Mouse (Mus musculus) kidney, postnatal 0 days (tissue): Measurements from ENCODE around the gene Grip2. TPM values are rescaled to one million over a fixed set of nuclear protein-coding genes. Genes with fewer than 3 reads are reported as not detected.
A peak's percentile ranks its signal among the peaks of the same experiment; 100 is the strongest.

Experiments
- ATAC-seq: fragments of 200-750 bp; cut with Nextera tagmentation; replicated peaks from 2 replicates; pipeline ENCODE4 v1.8.0; 2017; ENCODE audit warnings: low read depth, moderate number of reproducible peaks, moderate TSS enrichment, moderate library complexity; ENCODE audit not compliant: low FRiP score
- DNase-seq: peaks from one replicate; pipeline ENCODE4 v3.0.0-alpha.2; 2016; ENCODE audit warnings: low spot score
- H3K27ac ChIP-seq: fragments of 300-500 bp; sonication (generic); 2 replicates; pipeline ENCODE4 v1.5.1; 2014; ENCODE audit warnings: mild to moderate bottlenecking
- H3K27me3 ChIP-seq: fragments of 300-500 bp; sonication (generic); 2 replicates; pipeline ENCODE4 v1.6.1; 2014; ENCODE audit warnings: low read length, mixed read lengths; ENCODE audit not compliant: insufficient read depth
- H3K36me3 ChIP-seq: fragments of 300-500 bp; sonication (generic); 2 replicates; pipeline ENCODE4 v1.6.1; 2014; ENCODE audit warnings: low read length, mixed read lengths; ENCODE audit not compliant: insufficient read depth
- H3K4me1 ChIP-seq: fragments of 300-500 bp; sonication (generic); replicated peaks from 2 replicates; pipeline ENCODE4 v1.6.1; 2014; ENCODE audit warnings: antibody characterized with exemption, low read length, mixed read lengths; ENCODE audit not compliant: insufficient read depth
- H3K4me2 ChIP-seq: fragments of 300-500 bp; sonication (generic); 2 replicates; pipeline ENCODE4 v1.6.1; 2014; ENCODE audit warnings: mild to moderate bottlenecking, low read length, moderate library complexity, mixed read lengths
- H3K4me3 ChIP-seq: fragments of 300-500 bp; sonication (generic); replicated peaks from 2 replicates; pipeline ENCODE4 v1.5.1; 2014; ENCODE audit warnings: low read depth, low read length
- H3K9ac ChIP-seq: fragments of 300-500 bp; sonication (generic); 2 replicates; pipeline ENCODE4 v1.6.1; 2014; ENCODE audit warnings: low read depth, low read length
- H3K9me3 ChIP-seq: fragments of 300-500 bp; sonication (generic); replicated peaks from 2 replicates; pipeline ENCODE4 v1.6.1; 2016; ENCODE audit warnings: low read length, inconsistent platforms, mixed read lengths
- CTCF ChIP-seq: IDR thresholded peaks from 2 replicates; pipeline ENCODE4 v1.5.1; 2016; ENCODE audit warnings: antibody characterized with exemption, low read depth, mild to moderate bottlenecking, moderate library complexity
- WGBS: fragments of 180-500 bp; shearing (Covaris S2); extraction: QIAGEN DNeasy Blood & Tissue Kit; methylation state at CpG from one replicate; pipeline ENCODE4 v1.1.7; 2014; 5-methylcytosine and 5-hydroxymethylcytosine counted together
- polyA plus RNA-seq: library from polyadenylated mRNA; unstranded; fragments of >200 nt; fragmentation: Nextera tagmentation; extraction: Ambion mirVana; gene quantifications from 2 replicates; pipeline ENCODE4 v1.2.1, GENCODE M21; 2015

Grip2 gene
- polyA plus RNA-seq, 1 experiment from 2014 or later = 0.72 TPM

GRCm38 (mm10) chr6:91728939-91729619 lies 98.0 kb downstream of the Grip2 start:
- H3K36me3 ChIP-seq = peaks cover 54% of the 10 kb centered on the region
- DNase-seq = no peak
- no peaks in the 10 kb centered on the region for H3K9me3 ChIP-seq
- no peak overlapping the region for H3K4me2 ChIP-seq
- H3K27ac ChIP-seq = peak overlapping the region; percentile 54
- H3K4me1 ChIP-seq = 0 out of 2 replicates have a peak, but pooled peaks cover 7% of the 10 kb centered on the region
- H3K9ac ChIP-seq = 0 out of 2 replicates have a peak overlapping the region, but pooled peaks have one; percentile 1
- 38% methylated on average over 6 of the region's 6 CpGs for WGBS
- no peak for TF ChIP-seq CTCF
- ATAC-seq = peak; percentile 45; the same call in 1 of the 2 replicates
- no peaks in the 10 kb centered on the region for H3K27me3 ChIP-seq
- H3K4me3 ChIP-seq = no peak overlapping the region

- Histone ChIP-seq H3K9me3 (no peaks in the 10 kb centered on the region), H3K36me3 (peaks cover 58% of the 10 kb centered on the region), H3K4me2 (no peak overlapping the region), H3K4me1 (0 out of 2 replicates have a peak, but pooled peaks cover 7% of the 10 kb centered on the region), H3K27me3 (no peaks in the 10 kb centered on the region), H3K4me3 (no peak overlapping the region), H3K9ac (no peak overlapping the region), H3K27ac (no peak overlapping the region)
- 64% methylated on average over 1 of the region's 1 CpGs for WGBS
- ATAC-seq (no peak), DNase-seq (no peak)
- no peak for TF ChIP-seq CTCF
Measured at GRCm38 (mm10) chr6:91727361-91727760, 99.7 kb downstream of the Grip2 start.

- TF ChIP-seq CTCF = no peak
- ATAC-seq = no peak
- Histone ChIP-seq H3K27ac (no peak overlapping the region), H3K27me3 (no peaks in the 10 kb centered on the region), H3K36me3 (peaks cover 39% of the 10 kb centered on the region), H3K4me3 (no peak overlapping the region), H3K9ac (no peak overlapping the region), H3K9me3 (no peaks in the 10 kb centered on the region), H3K4me2 (no peak overlapping the region), H3K4me1 (peaks cover 25% of the 10 kb centered on the region)
- DNase-seq = no peak
- 42% methylated on average over 12 of the region's 12 CpGs for WGBS
Measured at GRCm38 (mm10) chr6:91721215-91721701, 105.8 kb downstream of the Grip2 start.

GRCm38 (mm10) chr6:91720588-91721214 lies 106.3 kb downstream of the Grip2 start:
- no peak overlapping the region for H3K9ac ChIP-seq
- no peaks in the 10 kb centered on the region for H3K9me3 ChIP-seq
- no peaks in the 10 kb centered on the region for H3K27me3 ChIP-seq
- H3K4me3 ChIP-seq = no peak overlapping the region
- no peak for DNase-seq
- H3K36me3 ChIP-seq = peaks cover 33% of the 10 kb centered on the region
- H3K4me1 ChIP-seq = peaks cover 25% of the 10 kb centered on the region
- 37% methylated on average over 4 of the region's 4 CpGs for WGBS
- no peak overlapping the region for H3K4me2 ChIP-seq
- TF ChIP-seq CTCF = no peak
- H3K27ac ChIP-seq = peak overlapping the region; percentile 73
- ATAC-seq = 0 out of 2 replicates have a peak, but pooled peaks have one; percentile 2

GRCm38 (mm10) chr6:91719865-91720533 lies 107.1 kb downstream of the Grip2 start:
- Histone ChIP-seq H3K9me3 (no peaks in the 10 kb centered on the region), H3K4me3 (no peak overlapping the region), H3K9ac (0 out of 2 replicates have a peak overlapping the region, but pooled peaks have one; percentile 18), H3K27ac (peak overlapping the region; percentile 73), H3K27me3 (no peaks in the 10 kb centered on the region), H3K36me3 (peaks cover 28% of the 10 kb centered on the region), H3K4me2 (no peak overlapping the region), H3K4me1 (peaks cover 25% of the 10 kb centered on the region)
- DNase-seq (peak; percentile 64), ATAC-seq (peak; percentile 45)
- TF ChIP-seq CTCF = no peak
- WGBS = 11% methylated on average over 9 of the region's 9 CpGs

- no peak overlapping the region for H3K4me3 ChIP-seq
- no peaks in the 10 kb centered on the region for H3K27me3 ChIP-seq
- no peak overlapping the region for H3K9ac ChIP-seq
- 46% methylated on average over 6 of the region's 6 CpGs for WGBS
- H3K9me3 ChIP-seq = no peaks in the 10 kb centered on the region
- DNase-seq (no peak), ATAC-seq (peak; percentile 56; the same call in 1 of the 2 replicates)
- peaks cover 25% of the 10 kb centered on the region for H3K4me1 ChIP-seq
- no peak for TF ChIP-seq CTCF
- peak overlapping the region; percentile 73 for H3K27ac ChIP-seq
- H3K4me2 ChIP-seq = no peak overlapping the region
- H3K36me3 ChIP-seq = peaks cover 20% of the 10 kb centered on the region
Measured at GRCm38 (mm10) chr6:91719042-91719747, 107.9 kb downstream of the Grip2 start.
